Mouse (Mus musculus): Measurements from ENCODE around the gene Fbxw9. TPM values are rescaled to one million over a fixed set of nuclear protein-coding genes. Genes with fewer than 3 reads are reported as not detected.

Fbxw9 gene
- polyA plus RNA-seq, 1 experiment from 2014 or later, result 93.5 TPM

DNA sequence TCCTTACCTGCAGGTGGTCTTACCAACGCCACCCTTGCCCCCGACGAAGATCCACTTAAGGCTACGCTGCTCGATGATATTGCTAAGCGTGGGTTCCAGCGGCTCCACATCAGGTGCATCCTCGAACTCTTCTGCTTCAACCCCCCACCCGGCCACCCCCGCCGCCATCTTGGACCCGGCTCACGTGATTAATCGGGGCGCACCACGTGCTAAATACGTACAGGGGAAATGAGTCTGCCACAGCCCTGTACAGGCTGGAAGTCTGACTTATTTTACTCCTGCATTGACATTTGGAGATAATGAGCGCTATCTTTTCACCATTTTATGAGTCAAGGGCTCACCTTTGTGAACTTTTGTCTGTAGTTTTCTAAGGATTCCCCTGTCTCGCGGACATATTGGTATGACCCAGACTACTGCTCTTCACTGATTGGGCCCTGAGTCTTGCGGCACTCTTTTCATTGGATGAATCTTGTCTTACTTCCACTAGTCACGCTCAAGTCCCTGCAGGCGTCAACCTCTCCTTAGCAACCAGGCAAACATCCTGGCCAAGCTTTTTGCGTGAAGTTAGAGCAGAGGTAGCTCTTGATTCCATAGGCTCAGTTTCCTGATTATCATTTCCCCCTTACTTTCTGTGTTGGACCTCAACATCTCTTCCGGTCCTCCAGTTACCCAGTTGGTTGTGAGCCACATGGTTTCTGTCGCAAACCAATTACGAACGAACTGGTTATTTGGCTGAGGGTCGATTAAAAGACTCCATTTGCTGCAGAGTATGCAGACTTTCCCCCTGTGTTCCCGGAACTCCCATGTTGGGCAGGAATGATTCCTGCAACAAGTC lies 34.5 kb upstream of the Fbxw9 start, which contains the start of gene Asna1:
Gene Asna1 (minus strand): TSS at position 184 of the 835 bp plus-strand sequence.
- Histone ChIP-seq H3K9me3 (replicated peaks; ENCODE audit: control insufficient read depth, low read length, poor library complexity, severe bottlenecking) (no peaks in the 10 kb centered on the region), H3K9ac (ENCODE audit: low read depth, low read length) (peak within 1 kb of the TSS; percentile 72), H3K27me3 (ENCODE audit: control insufficient read depth, insufficient read depth, low read depth, low read length) (no peaks in the 10 kb centered on the region), H3K27ac (ENCODE audit: low read length) (peak within 1 kb of the TSS; percentile 75), H3K4me3 (ENCODE audit: low read depth, low read length) (peak within 1 kb of the TSS; percentile 95), H3K36me3 (ENCODE audit: control insufficient read depth, insufficient read depth, low read length) (peaks cover 9% of the 10 kb centered on the region), H3K4me2 (ENCODE audit: low read length) (peak within 1 kb of the TSS; percentile 60), H3K4me1 (ENCODE audit: control insufficient read depth, insufficient read depth, low read length) (peaks cover 34% of the 10 kb centered on the region)
- peak; percentile 89 for ATAC-seq
- 6% methylated on average over 30 of the region's 30 CpGs for WGBS

DNA sequence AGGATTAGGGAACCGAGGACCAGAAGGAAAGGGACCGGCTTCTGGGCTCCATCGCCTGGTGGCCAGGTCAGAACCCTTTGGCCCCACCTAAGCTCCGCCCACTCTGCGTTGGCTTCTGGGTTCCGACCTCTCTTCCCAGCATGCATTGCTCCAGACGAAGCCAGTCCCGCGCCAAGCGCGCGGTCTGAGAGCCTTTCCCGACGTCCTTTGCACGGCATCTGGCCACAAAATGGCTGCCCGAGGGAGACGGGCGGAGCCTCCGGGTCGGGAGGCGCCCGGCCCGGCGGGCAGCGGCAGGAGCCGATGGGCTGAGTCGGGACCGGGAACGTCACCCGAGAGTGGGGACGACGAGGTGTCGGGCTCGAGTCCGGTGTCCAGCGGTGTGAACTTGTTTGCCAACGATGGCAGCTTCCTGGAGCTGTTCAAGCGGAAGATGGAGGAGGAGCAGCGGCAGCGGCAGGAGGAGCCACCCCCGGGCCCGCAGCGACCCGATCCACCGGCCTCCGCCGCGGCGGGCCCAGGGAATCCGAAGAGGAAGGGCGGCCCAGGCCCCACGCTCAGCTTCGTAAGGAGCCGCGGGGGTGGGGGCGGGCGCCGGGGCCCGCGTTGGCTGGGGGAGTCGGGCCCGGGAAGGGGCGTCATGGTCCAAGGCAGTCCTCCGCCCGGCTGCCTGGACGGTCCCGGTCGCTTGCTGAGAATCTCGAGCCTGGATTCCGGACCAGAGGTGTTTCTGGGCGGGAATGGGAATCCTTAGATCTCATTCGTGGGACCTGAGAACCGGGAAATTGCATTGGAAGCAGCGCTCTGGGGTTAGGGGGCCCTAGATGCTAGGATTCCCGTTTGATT lies 33.0 kb upstream of the Fbxw9 start, which contains the start of gene Trir:
Gene Trir (plus strand): TSS at position 154 of the 846 bp plus-strand sequence.
- Histone ChIP-seq H3K27me3 (ENCODE audit: control insufficient read depth, insufficient read depth, low read depth, low read length) (no peaks in the 10 kb centered on the region), H3K27ac (ENCODE audit: low read length) (peak within 1 kb of the TSS; percentile 92), H3K9ac (ENCODE audit: low read depth, low read length) (peak within 1 kb of the TSS; percentile 99), H3K9me3 (replicated peaks; ENCODE audit: control insufficient read depth, low read length, poor library complexity, severe bottlenecking) (no peaks in the 10 kb centered on the region), H3K4me1 (ENCODE audit: control insufficient read depth, insufficient read depth, low read length) (peaks cover 34% of the 10 kb centered on the region), H3K36me3 (ENCODE audit: control insufficient read depth, insufficient read depth, low read length) (peaks cover 13% of the 10 kb centered on the region), H3K4me2 (ENCODE audit: low read length) (peak within 1 kb of the TSS; percentile 75), H3K4me3 (ENCODE audit: low read depth, low read length) (peak within 1 kb of the TSS; percentile 95)
- peak; percentile 71 for ATAC-seq
- under 1% methylated on average over 61 of the region's 75 CpGs for WGBS

DNA sequence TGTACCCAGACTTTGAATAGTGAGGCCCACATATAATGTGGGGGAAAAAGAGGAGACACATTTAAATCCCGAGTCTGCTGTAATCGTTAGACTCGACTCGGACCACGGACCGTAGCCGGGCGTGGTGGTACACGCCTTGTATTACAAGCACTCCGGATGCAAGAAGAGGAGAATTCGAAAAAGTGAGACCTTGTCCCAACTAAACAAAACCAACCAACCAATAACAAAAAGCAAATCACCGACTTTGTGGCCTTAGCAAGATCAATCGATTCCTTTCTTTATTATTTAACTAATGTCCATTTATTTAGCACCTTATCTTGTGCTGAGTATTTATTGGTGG lies 32.4 kb upstream of the Fbxw9 start:
- H3K4me1 ChIP-seq (ENCODE audit: control insufficient read depth, insufficient read depth, low read length), result peaks cover 34% of the 10 kb centered on the region
- no peaks in the 10 kb centered on the region for H3K9me3 ChIP-seq (replicated peaks; ENCODE audit: control insufficient read depth, low read length, poor library complexity, severe bottlenecking)
- H3K27me3 ChIP-seq (ENCODE audit: control insufficient read depth, insufficient read depth, low read depth, low read length), result no peaks in the 10 kb centered on the region
- H3K4me3 ChIP-seq (ENCODE audit: low read depth, low read length), result peak overlapping the region; percentile 95
- H3K36me3 ChIP-seq (ENCODE audit: control insufficient read depth, insufficient read depth, low read length), result peaks cover 13% of the 10 kb centered on the region
- WGBS, result 2% methylated on average over 13 of the region's 13 CpGs
- H3K27ac ChIP-seq (ENCODE audit: low read length), result peak overlapping the region; percentile 92
- peak overlapping the region; percentile 99 for H3K9ac ChIP-seq (ENCODE audit: low read depth, low read length)
- ATAC-seq, result no peak
- peak overlapping the region; percentile 75 for H3K4me2 ChIP-seq (ENCODE audit: low read length)

DNA sequence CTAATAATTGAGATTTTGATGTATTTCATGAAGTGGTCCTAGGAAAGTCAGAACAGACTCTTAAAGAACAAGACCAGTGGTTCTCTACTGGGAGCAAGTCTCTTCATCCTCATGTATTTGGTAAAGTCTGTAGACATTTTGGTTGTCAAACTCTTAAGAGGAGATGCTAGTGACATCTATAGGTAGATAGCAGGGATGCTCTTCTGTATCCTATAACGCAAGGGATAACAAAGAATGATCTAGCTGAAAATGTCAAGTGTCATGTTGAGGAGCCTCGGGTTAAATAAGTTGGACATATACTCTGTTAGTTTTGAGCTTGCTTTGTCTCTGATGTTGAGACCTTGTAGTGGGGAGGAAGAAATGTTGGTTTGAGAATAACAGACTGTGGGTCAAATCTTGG lies 31.9 kb upstream of the Fbxw9 start:
- H3K4me1 ChIP-seq (ENCODE audit: control insufficient read depth, insufficient read depth, low read length), result peaks cover 34% of the 10 kb centered on the region
- 15% methylated on average over 2 of the region's 2 CpGs for WGBS
- ATAC-seq, result no peak

DNA sequence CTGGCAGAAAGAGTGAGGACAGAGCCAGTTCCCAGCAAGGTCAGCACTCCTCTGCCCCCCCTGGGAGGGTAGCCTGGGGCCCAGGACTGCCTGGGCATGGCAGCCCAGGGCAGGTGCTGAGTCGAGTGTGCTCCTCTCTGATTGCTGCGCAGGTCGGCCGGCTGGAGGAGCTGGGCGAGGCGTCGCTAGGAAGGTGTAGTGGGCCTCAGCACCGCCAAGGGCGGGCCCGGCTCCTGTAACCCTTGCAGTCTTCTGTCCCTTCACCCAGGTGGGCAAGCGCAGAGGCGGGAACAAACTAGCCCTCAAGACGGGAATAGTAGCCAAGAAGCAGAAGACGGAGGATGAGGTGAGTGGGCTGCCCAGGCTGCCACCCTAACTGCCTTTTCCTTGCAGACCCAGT lies 30.6 kb upstream of the Fbxw9 start:
- ATAC-seq, result no peak
- H3K27me3 ChIP-seq (ENCODE audit: control insufficient read depth, insufficient read depth, low read depth, low read length), result no peaks in the 10 kb centered on the region
- H3K36me3 ChIP-seq (ENCODE audit: control insufficient read depth, insufficient read depth, low read length), result peaks cover 18% of the 10 kb centered on the region
- no peak overlapping the region for H3K27ac ChIP-seq (ENCODE audit: low read length)
- peak overlapping the region; percentile 99; the same call in 1 of the 2 replicates for H3K9ac ChIP-seq (ENCODE audit: low read depth, low read length)
- no peak overlapping the region for H3K4me3 ChIP-seq (ENCODE audit: low read depth, low read length)
- no peaks in the 10 kb centered on the region for H3K9me3 ChIP-seq (replicated peaks; ENCODE audit: control insufficient read depth, low read length, poor library complexity, severe bottlenecking)
- H3K4me1 ChIP-seq (ENCODE audit: control insufficient read depth, insufficient read depth, low read length), result peaks cover 33% of the 10 kb centered on the region
- H3K4me2 ChIP-seq (ENCODE audit: low read length), result peak overlapping the region; percentile 6; the same call in 1 of the 2 replicates
- 92% methylated on average over 14 of the region's 14 CpGs for WGBS

More for the DNA sequence above, 31.9 kb upstream of the Fbxw9 start:
- peak overlapping the region; percentile 12; the same call in 1 of the 2 replicates for H3K27ac ChIP-seq (ENCODE audit: low read length)
- H3K36me3 ChIP-seq (ENCODE audit: control insufficient read depth, insufficient read depth, low read length), result peaks cover 18% of the 10 kb centered on the region
- peak overlapping the region; percentile 75 for H3K4me2 ChIP-seq (ENCODE audit: low read length)
- H3K9ac ChIP-seq (ENCODE audit: low read depth, low read length), result peak overlapping the region; percentile 99
- H3K27me3 ChIP-seq (ENCODE audit: control insufficient read depth, insufficient read depth, low read depth, low read length), result no peaks in the 10 kb centered on the region
- no peaks in the 10 kb centered on the region for H3K9me3 ChIP-seq (replicated peaks; ENCODE audit: control insufficient read depth, low read length, poor library complexity, severe bottlenecking)
- peak overlapping the region; percentile 95 for H3K4me3 ChIP-seq (ENCODE audit: low read depth, low read length)

DNA sequence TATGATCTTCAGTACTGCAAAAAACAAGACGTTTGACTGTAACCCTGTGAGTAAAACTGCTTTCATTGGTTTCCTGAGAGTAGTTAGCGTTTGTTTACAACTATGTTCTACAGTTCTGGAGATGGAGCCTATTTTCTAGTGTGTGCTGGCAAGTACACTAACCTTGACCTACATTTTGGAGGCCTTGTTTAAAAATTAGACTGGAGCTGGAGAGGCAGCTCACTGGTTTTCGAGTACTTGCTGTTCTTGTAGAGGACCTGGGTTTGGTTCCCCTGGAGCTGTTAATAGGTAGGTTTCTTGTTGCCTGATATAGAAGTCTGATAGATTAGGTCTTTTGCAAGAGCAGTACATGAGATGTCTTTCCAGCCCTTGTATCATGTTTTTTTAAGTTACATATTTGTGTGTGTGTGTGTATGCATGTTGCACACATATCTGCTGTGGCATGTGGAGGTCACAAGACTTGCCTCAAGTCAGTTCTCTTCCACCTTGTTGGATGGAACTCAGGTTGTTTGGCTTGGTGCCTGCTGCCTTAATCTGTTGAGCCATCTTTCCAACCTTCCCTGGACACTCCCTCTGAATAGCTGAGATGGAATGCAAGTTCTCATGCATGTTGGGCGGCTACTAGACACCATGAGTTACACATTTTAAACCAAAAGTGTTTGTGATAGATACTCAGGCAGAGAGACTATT lies 27.1 kb upstream of the Fbxw9 start:
- peaks cover 36% of the 10 kb centered on the region for H3K4me1 ChIP-seq (ENCODE audit: control insufficient read depth, insufficient read depth, low read length)
- no peak overlapping the region for H3K4me3 ChIP-seq (ENCODE audit: low read depth, low read length)
- H3K27ac ChIP-seq (ENCODE audit: low read length), result no peak overlapping the region
- 89% methylated on average over 4 of the region's 4 CpGs for WGBS
- H3K27me3 ChIP-seq (ENCODE audit: control insufficient read depth, insufficient read depth, low read depth, low read length), result no peaks in the 10 kb centered on the region
- no peak overlapping the region for H3K4me2 ChIP-seq (ENCODE audit: low read length)
- no peak for ATAC-seq
- H3K36me3 ChIP-seq (ENCODE audit: control insufficient read depth, insufficient read depth, low read length), result peaks cover 18% of the 10 kb centered on the region
- H3K9me3 ChIP-seq (replicated peaks; ENCODE audit: control insufficient read depth, low read length, poor library complexity, severe bottlenecking), result no peaks in the 10 kb centered on the region
- H3K9ac ChIP-seq (ENCODE audit: low read depth, low read length), result no peak overlapping the region

DNA sequence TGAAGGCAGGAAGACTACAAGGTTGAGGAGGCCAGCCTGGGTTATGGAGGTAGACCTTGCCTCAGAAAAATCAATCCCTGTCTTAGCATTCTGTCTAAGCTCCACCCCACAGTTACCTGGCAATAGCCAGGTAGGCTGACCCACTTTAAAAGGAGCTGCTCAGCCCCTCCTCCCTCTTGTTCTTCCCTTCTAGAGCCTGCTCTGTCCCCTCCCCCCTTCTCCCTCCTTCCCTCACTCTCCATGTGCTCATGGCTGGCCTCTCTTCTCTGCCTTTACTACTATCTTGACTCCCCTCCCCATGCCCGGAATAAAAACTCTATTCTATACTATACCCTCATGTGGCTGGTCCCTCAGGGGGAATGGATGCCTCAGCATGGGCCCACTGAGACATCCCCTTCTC lies 26.0 kb upstream of the Fbxw9 start:
- Histone ChIP-seq H3K27me3 (ENCODE audit: control insufficient read depth, insufficient read depth, low read depth, low read length) (no peaks in the 10 kb centered on the region), H3K4me2 (ENCODE audit: low read length) (no peak overlapping the region), H3K27ac (ENCODE audit: low read length) (no peak overlapping the region), H3K9ac (ENCODE audit: low read depth, low read length) (no peak overlapping the region), H3K4me1 (ENCODE audit: control insufficient read depth, insufficient read depth, low read length) (peaks cover 33% of the 10 kb centered on the region), H3K9me3 (replicated peaks; ENCODE audit: control insufficient read depth, low read length, poor library complexity, severe bottlenecking) (no peaks in the 10 kb centered on the region), H3K36me3 (ENCODE audit: control insufficient read depth, insufficient read depth, low read length) (peaks cover 18% of the 10 kb centered on the region), H3K4me3 (ENCODE audit: low read depth, low read length) (no peak overlapping the region)
- no peak for ATAC-seq
- 84% methylated on average over 1 of the region's 1 CpGs for WGBS

DNA sequence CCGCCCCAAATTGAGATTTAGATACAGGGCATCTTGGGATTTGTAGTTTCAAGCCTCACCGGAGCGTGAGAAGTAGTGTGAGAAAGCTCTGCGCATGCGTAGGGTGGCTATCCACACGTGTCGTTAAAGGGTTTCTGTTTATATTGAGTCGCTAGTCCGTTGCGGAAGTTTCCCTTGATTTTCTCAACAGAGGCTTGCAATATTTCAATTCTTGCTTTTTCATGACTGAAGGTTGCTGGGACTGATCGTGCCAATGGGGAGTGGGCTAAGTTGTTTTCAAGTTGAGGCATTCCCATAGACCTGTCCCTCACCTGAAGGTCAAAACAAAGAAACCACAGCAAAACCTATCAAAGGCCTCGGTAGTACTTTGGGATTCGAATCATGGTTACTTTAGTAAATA lies 25.1 kb upstream of the Fbxw9 start:
- peaks cover 33% of the 10 kb centered on the region for H3K4me1 ChIP-seq (ENCODE audit: control insufficient read depth, insufficient read depth, low read length)
- no peaks in the 10 kb centered on the region for H3K9me3 ChIP-seq (replicated peaks; ENCODE audit: control insufficient read depth, low read length, poor library complexity, severe bottlenecking)
- no peak overlapping the region for H3K27ac ChIP-seq (ENCODE audit: low read length)
- peak overlapping the region; percentile 61 for H3K4me2 ChIP-seq (ENCODE audit: low read length)
- H3K36me3 ChIP-seq (ENCODE audit: control insufficient read depth, insufficient read depth, low read length), result peaks cover 17% of the 10 kb centered on the region
- no peaks in the 10 kb centered on the region for H3K27me3 ChIP-seq (ENCODE audit: control insufficient read depth, insufficient read depth, low read depth, low read length)
- no peak overlapping the region for H3K9ac ChIP-seq (ENCODE audit: low read depth, low read length)
- WGBS, result 3% methylated on average over 13 of the region's 13 CpGs
- ATAC-seq, result no peak
- H3K4me3 ChIP-seq (ENCODE audit: low read depth, low read length), result peak overlapping the region; percentile 30
